Mouse (Mus musculus) layer of hippocampus, postnatal 36 days (tissue): ENCODE measurements at regions not wholly inside any gene's neighbourhood (a gene's known extent, or its start where the extent isn't known, plus 50 kb on each side); places are given as distances from the start of the nearest gene placed in this dataset.

ENCODE experiments used
- DNase-seq, 2 experiments: peaks; one replicate each; pipeline ENCODE4 v3.0.0; 2022

GRCm38 (mm10) chr9:90828701-90829100, 533.5 kb upstream of the Zic4 start:
- DNase-seq = no peak

- no peak for DNase-seq
Measured at GRCm38 (mm10) chr9:90830704-90831103, 531.5 kb upstream of the Zic4 start.

GRCm38 (mm10) chr9:90833743-90834539, 528.3 kb upstream of the Zic4 start:
- DNase-seq = no peak

- DNase-seq = no peak
Measured at GRCm38 (mm10) chr9:90838184-90838926, 523.9 kb upstream of the Zic4 start.

DNA sequence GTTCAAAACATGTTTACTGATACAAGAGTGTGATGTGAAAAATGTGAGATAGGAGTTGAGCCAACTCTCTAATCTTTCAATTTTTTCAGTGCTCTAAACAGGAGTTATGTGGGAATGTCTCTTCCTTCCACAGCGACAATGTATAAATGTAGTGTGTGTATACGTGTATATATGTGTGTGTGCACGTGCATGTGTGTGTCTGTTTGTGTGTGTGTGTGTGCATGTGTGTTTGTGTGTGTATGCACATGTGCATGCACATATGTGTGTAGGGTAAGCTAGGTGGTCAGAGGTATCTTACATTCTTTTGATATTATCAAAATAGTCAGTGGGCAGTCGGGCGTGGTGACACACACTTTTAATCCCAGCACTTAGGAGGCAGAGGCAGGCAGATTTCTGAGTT, 511.2 kb upstream of the Zic4 start:
- no peak for DNase-seq

GRCm38 (mm10) chr9:90871636-90872035, 490.6 kb upstream of the Zic4 start:
- DNase-seq = no peak

GRCm38 (mm10) chr9:90884467-90884866, 477.7 kb upstream of the Zic4 start:
- DNase-seq = no peak

DNA sequence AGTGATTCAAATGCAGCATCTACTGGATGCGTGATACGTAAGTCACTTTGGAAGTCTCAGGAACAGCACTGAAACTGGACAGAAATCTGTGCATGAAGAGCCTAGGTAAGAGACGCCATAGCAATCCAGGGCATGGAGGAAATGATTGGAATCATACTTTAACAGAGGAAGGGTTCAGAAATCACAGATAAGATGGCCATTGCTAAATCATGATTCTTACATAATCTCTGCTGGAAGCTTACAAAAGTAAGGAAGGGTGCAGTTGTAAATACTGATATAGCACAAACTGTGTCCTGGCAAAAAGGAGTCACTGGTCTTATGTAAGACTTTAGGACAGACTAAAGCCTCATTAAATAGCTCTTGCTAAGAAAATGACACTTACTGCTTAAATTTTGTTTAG, 474.8 kb upstream of the Zic4 start:
- DNase-seq = no peak

DNA sequence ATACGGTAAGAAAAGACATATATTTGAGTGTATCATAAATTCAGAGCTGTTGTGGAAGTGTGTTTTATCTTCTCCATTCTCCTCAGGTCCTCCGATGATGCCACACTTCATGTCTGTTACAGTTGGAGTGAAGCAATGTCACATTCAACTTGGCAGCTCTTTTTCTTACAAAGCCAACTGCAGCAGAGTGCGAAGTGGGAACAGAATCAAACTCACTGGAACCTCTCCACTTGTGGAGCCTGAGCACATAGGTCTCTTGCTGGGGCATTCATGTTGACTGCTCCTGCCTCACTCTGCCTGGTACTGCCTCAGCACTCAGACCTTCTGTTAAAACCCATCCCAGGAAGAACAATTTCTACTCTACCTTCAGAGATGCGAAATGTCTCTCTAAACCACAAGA, 471.4 kb upstream of the Zic4 start:
- no peak for DNase-seq

DNA sequence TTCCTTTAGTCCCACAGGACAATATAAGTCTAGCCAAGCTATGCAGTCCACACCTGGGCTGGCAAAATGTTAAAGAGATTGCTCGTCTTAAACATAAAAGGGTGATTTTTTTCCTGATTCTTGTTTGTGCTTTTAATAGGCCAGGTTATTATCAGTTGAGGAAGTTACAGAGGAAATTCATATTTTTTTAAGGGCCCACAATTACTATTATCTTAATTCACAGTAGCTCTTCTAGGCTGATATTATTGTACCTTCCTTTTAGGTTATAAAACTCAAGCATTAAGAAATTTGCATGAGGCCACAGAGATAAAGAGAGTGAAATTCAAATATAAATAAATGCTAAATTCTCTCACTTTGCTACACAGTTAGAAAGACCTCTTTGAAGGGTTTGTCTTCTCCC, 469.4 kb upstream of the Zic4 start:
- DNase-seq = no peak

DNA sequence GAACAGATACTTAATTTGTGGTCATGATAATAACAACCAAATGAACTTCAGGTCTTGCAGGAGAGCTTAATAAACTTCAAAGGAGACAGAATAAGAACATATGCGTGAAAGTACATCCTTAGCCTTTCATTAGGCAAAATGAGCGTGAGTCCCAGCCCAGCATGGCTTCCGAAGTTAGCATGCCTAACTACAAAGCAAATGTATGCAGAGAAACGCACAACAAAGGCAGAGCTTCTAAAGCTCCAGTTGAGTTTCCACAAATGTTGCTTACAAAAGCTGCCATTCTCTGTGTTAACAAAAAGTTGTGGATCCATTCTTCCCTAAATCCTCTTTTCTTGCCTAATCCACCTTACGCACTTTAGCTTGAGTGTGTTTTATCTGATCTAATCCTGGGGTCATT, 458.7 kb upstream of the Zic4 start:
- DNase-seq = no peak

GRCm38 (mm10) chr9:90906106-90906505, 456.1 kb upstream of the Zic4 start:
- DNase-seq = no peak

DNA sequence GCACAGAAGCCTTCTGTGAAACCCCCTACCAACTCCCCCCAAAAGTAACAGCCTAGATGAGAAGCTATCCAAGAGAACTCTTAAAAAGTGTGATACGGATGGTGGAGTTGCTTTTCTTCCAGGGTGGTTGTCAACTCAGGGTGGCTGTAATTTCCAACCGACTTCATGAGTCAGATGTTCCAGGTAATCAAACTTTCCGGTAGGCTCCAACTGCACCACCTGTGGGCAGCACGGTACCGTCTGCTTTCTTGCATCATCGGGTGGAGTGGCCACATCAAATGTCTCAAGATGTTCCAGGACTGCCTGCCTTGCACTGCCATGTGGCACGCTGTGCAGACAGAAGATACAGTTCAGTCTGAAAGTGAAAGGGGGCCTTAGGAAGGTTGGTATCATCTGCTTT, 455.5 kb upstream of the Zic4 start:
- no peak for DNase-seq

- DNase-seq = no peak
Measured at GRCm38 (mm10) chr9:90954613-90955012, 407.6 kb upstream of the Zic4 start.

- no peak for DNase-seq
Measured at GRCm38 (mm10) chr9:90961436-90961835, 400.8 kb upstream of the Zic4 start.

DNA sequence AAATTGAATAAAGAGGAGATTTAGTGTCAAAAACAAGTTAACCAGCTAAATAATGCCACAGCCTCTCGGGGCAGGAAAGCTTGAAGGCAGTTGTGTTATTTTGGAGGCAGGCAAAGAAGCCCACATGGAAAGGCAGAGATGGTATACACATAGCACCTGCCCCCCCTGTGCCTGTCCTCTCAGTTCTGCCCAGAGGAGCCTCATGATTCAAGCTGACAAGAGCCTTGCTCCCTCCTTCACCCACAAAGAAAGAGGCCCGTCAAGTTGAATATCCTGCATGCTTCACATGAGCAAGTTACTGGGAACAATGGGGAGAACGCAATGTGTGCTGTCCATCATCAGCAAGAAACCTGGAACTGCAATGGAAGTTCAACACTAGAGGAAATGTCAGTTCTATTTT, 398.2 kb upstream of the Zic4 start:
- no peak for DNase-seq

DNA sequence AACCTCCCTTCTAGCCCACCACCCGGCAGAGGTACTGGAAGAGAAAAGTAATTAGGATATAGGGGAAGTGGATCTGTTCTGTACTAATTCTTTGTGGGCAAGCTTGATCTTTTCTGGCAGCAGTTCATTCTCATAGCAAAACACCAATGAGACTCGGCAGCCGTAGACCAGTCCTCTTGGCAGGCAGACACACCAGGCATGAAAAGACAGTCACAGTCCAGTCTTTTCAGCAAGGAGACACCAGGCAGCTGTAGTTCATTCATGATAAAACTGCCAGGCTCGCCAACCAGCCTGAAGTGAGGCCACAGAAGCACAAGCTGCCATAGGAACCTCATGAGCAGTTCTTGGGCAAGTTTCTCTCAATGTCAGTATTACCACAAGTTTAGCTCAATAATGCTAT, 383.5 kb upstream of the Zic4 start:
- DNase-seq = no peak

DNA sequence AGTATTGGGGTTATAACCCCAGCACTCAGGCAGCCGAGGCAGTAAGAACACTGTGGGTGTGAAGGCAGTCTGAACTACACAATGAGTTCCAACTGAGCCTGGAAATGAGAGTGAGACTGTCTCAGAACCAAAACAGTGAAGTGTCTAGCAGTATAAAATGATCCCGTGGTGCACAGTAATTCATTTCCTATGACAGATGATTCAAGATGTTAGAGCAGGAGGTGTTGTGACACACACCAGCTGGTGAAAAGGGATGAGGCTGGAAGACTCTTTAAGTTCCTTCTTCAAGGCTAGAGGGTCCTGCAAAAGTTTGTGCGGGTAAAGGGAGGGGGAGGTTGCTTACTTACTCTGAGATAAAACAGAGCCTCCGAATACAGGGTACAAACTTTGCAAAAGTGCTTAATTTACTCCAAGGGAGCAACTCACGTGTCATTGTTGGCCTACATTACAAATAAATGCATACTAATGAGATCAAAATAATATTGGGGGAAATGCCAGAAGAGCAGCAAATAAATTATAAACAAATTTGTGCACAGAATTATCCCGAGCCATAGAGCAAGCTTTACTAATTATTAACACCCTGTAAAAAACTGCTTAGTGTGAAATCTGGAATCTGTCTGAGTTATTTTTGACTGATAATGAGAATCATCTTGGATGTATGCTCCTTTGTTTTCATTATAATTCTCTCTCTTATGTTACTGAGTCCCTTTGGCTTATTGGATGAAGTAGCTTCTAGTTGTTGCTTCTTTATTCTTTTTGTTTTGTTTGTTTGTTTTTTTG, 382.0 kb upstream of the Zic4 start:
- peak in 1 of 2 experiments; percentile 30 for DNase-seq

- no peak for DNase-seq
Measured at GRCm38 (mm10) chr9:90999178-90999577, 363.0 kb upstream of the Zic4 start.

DNA sequence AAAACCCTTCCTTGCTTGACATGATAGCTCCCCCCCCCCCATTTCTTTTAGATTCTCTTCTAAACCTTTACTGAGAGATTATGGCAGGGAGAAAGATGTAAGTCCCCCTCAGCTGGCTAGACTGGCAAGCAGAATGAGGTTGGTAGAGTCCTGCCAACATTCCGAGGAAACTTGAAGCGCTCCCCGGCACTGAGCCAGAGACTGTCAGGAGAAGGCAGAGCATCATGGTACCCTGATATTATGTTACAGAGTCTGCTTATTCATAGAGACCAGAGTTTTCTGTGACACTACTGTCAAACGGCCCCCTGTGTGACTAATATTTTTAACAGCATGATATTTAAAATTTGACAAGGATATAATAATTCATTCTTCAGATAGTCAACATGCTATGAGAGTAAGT, 358.0 kb upstream of the Zic4 start:
- DNase-seq = no peak

DNA sequence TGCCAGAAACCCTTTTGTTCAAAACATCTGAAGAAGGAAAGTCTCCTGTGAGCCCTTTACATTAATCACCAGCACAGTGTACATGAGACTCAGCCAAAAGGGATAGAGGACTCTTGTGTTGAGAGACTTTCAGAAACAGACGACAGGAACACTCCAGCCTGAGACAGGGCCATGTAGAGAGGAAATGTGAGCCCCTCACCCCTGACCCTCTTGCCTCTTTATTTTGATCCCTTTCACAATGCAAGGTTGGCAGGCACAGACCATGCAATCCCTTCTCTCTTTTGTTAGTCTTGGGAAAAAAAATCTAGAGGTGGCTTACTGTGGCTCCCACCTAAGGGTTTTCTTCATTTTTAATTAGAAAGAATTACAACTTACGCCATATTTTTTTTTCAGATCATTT, 321.7 kb upstream of the Zic4 start:
- DNase-seq = no peak

DNA sequence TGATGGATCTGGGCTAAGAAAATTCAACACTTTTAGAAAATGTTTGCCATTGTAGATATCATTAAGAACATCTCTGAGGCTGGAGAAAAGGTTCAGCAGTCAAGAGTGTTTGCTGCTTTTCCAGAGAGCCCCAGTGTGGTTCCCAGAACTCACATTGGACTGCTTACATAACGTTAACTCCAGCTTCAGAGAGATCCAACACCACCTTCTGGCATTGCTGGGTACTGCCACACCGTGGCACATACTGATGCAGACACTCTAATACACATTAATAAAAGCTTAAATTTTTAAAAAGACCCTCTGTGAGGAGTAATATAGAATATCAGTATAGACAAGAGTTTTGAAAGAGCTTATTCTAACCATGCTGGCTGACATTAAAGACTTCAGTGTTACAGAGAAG, 313.6 kb upstream of the Zic4 start:
- DNase-seq = no peak

GRCm38 (mm10) chr9:91053065-91053793, 309.0 kb upstream of the Zic4 start:
- DNase-seq = no peak
